Mouse (Mus musculus): Measurements from ENCODE around the gene Retreg3. TPM values are rescaled to one million over a fixed set of nuclear protein-coding genes. Genes with fewer than 3 reads are reported as not detected.

The Retreg3 gene
- total and polyA plus RNA-seq, 3 experiments = 28.5 to 31.8 (median 31.0) TPM

DNA sequence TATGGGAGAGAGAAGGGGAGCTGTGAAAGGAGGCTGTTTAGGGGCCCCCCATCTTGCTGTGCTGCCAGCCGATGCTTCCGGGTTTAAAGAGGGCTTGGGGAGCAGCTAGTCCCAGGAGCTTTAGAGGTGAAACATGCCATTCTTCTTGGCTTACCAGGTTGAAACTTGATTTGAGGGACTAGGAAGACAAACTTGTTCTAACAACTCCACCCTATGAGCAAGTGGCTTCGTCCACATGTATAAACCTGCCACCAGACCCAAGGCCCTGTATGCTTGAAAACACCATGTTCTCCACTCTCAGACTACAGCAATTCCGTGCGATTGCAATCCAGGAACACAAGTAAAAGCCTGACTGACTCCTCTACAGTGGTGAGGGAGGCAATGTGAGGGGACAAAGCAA, 16.7 kb downstream of the Retreg3 start:
- no peaks in the 10 kb centered on the region for H3K4me1 ChIP-seq (ENCODE audit: control insufficient read depth, insufficient read depth, low read length)
- intact Hi-C loops (cut with DNase I) = no loop called here
- WGBS = 80% methylated on average over 5 of the region's 5 CpGs
- H3K27ac ChIP-seq = no peak overlapping the region
- H3K27me3 ChIP-seq (ENCODE audit: control insufficient read depth, insufficient read depth, low read length) = no peaks in the 10 kb centered on the region
- no peak overlapping the region for H3K4me3 ChIP-seq
- TF ChIP-seq POLR2A (IDR thresholded peaks at IDR 0.05; ENCODE audit: insufficient read depth, low read depth, low read length) (no peak), CTCF (IDR thresholded peaks at IDR 0.05) (no peak), EP300 (IDR thresholded peaks at IDR 0.05; ENCODE audit: insufficient read depth, low read depth, low read length) (no peak)
- DNase-seq = no peak
- no peak overlapping the region for H3K9ac ChIP-seq (ENCODE audit: low read depth, low read length)
- H3K36me3 ChIP-seq (ENCODE audit: control insufficient read depth, insufficient read depth, low read length) = peaks cover 2% of the 10 kb centered on the region
- no peaks in the 10 kb centered on the region; the same call in 1 of the 2 replicates for H3K79me2 ChIP-seq (replicated peaks; ENCODE audit: control insufficient read depth, insufficient read depth, low read length)

DNA sequence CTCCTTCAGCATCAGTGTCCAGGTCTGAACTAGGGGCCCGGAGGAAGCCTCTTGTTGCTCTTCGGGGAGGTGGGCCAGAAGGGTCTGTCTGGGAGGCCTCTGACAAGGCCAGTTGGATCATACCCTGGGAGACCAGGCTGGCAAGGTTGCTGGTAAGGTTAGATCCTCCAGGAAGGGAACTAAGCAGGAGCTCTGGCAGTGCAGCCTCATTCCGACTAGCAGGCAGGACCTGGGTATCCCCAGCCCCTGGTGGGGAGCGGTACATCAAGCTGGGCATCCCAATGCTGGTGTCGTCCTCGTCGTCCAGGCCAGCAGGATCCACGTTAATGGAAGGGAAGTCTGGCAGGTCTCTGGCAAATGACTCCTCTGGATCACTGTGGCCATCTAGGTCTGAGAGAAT, 21.5 kb downstream of the Retreg3 start:
- intact Hi-C loops (cut with DNase I) = no loop called here
- H3K4me1 ChIP-seq (ENCODE audit: control insufficient read depth, insufficient read depth, low read length) = no peaks in the 10 kb centered on the region; the same call in 1 of the 2 replicates
- 90% methylated on average over 8 of the region's 8 CpGs for WGBS
- TF ChIP-seq EP300 (IDR thresholded peaks at IDR 0.05; ENCODE audit: insufficient read depth, low read depth, low read length) = no peak
- TF ChIP-seq CTCF (IDR thresholded peaks at IDR 0.05) = no peak
- TF ChIP-seq POLR2A (IDR thresholded peaks at IDR 0.05; ENCODE audit: insufficient read depth, low read depth, low read length) = no peak
- H3K36me3 ChIP-seq (ENCODE audit: control insufficient read depth, insufficient read depth, low read length) = peaks cover 2% of the 10 kb centered on the region; the same call in 1 of the 2 replicates
- no peak overlapping the region for H3K4me3 ChIP-seq
- no peak overlapping the region for H3K9ac ChIP-seq (ENCODE audit: low read depth, low read length)
- H3K27ac ChIP-seq = no peak overlapping the region
- peak in 1 of 2 experiments; percentile 14 for DNase-seq
- H3K27me3 ChIP-seq (ENCODE audit: control insufficient read depth, insufficient read depth, low read length) = no peaks in the 10 kb centered on the region
- H3K79me2 ChIP-seq (replicated peaks; ENCODE audit: control insufficient read depth, insufficient read depth, low read length) = no peaks in the 10 kb centered on the region

DNA sequence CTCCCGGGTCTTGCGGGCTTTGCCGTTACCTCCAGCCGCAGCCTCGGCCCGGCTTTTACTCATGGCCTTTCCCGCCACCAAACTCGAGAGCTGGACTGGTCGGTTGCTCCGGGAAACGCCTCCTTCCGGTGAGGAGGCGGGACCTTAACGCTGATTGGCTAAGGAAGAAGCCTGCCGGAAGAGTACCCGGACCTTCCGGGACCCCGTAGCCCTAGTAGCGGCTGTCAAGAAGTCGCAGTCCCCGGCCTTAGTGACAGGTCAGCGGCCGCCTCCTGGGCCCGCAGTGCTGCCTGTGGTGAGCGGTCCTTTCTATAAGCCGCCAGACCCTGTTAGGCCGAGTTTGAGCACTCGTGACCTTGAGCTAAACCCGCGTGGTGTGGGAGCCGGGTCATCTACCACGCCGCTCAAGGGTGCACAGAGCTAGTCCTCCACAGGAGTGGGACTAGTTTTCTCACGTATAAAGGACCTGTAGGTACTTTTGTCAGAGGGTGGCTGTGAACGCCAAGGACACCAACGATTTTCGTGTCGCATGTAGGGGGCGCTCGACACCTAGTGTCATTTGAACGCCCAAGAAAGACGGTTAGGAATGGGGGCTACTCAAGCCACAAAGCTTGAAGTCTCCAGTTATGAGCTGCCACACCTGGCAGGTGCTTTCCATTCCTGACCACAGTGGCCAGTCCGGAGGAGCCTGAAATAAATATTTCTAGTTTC, 24.2 kb downstream of the Retreg3 start, which contains the start of gene Psmc3ip:
TSS of gene Psmc3ip (minus strand) at position 123 of the 711 bp plus-strand sequence.
- no peaks in the 10 kb centered on the region; the same call in 1 of the 2 replicates for H3K4me1 ChIP-seq (ENCODE audit: control insufficient read depth, insufficient read depth, low read length)
- H3K4me3 ChIP-seq = peak within 1 kb of the TSS; percentile 66
- intact Hi-C loops (cut with DNase I) = loop anchor here (1.0 to 2.0 kb wide), 2 partner anchors 25 to 78 kb away; no protein-coding TSS in a partner anchor
- peak; percentile 83 for TF ChIP-seq POLR2A (IDR thresholded peaks at IDR 0.05; ENCODE audit: insufficient read depth, low read depth, low read length)
- TF ChIP-seq CTCF (IDR thresholded peaks at IDR 0.05) = peak; percentile 94; the same call in 1 of the 2 replicates
- 0 out of 2 replicates have a peak, but pooled peaks have one; percentile 54 for TF ChIP-seq EP300 (IDR thresholded peaks at IDR 0.05; ENCODE audit: insufficient read depth, low read depth, low read length)
- H3K27me3 ChIP-seq (ENCODE audit: control insufficient read depth, insufficient read depth, low read length) = no peaks in the 10 kb centered on the region
- peak; percentile 96 to 97 for DNase-seq
- under 1% methylated on average over 43 of the region's 43 CpGs for WGBS
- H3K27ac ChIP-seq = peak within 1 kb of the TSS; percentile 93
- H3K9ac ChIP-seq (ENCODE audit: low read depth, low read length) = peak within 1 kb of the TSS; percentile 91
- no peaks in the 10 kb centered on the region for H3K79me2 ChIP-seq (replicated peaks; ENCODE audit: control insufficient read depth, insufficient read depth, low read length)
- H3K36me3 ChIP-seq (ENCODE audit: control insufficient read depth, insufficient read depth, low read length) = peaks cover 2% of the 10 kb centered on the region; the same call in 1 of the 2 replicates

DNA sequence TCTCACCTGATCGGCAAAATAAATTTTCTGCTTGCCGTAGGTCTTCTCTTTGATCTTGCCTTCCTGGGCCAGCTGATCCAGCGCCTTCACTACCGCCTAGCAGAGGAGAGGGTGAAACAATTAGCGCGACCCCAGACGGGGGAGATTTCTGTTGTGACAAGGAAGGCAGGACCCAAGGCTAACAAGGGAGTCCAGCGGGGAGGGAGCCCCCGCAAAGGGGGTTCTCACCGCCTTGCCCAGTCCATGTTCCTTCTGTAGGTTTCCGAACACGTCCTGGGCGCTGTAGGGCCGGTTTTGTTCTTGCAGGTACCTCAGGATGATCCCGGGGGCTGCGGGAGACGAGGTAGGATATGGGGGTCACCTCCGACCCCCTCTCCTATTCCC, 24.8 kb downstream of the Retreg3 start:
- 2% methylated on average over 18 of the region's 18 CpGs for WGBS
- Histone ChIP-seq H3K4me3 (peak overlapping the region; percentile 66), H3K9ac (ENCODE audit: low read depth, low read length) (peak overlapping the region; percentile 53; the same call in 1 of the 2 replicates), H3K4me1 (ENCODE audit: control insufficient read depth, insufficient read depth, low read length) (no peaks in the 10 kb centered on the region; the same call in 1 of the 2 replicates), H3K79me2 (replicated peaks; ENCODE audit: control insufficient read depth, insufficient read depth, low read length) (no peaks in the 10 kb centered on the region), H3K27ac (peak overlapping the region; percentile 93; the same call in 1 of the 2 replicates), H3K27me3 (ENCODE audit: control insufficient read depth, insufficient read depth, low read length) (no peaks in the 10 kb centered on the region), H3K36me3 (ENCODE audit: control insufficient read depth, insufficient read depth, low read length) (no peaks in the 10 kb centered on the region)
- intact Hi-C loops (cut with DNase I) = no loop called here
- TF ChIP-seq CTCF (IDR thresholded peaks at IDR 0.05) (no peak), POLR2A (IDR thresholded peaks at IDR 0.05; ENCODE audit: insufficient read depth, low read depth, low read length) (no peak), EP300 (IDR thresholded peaks at IDR 0.05; ENCODE audit: insufficient read depth, low read depth, low read length) (no peak)
- no peak for DNase-seq

DNA sequence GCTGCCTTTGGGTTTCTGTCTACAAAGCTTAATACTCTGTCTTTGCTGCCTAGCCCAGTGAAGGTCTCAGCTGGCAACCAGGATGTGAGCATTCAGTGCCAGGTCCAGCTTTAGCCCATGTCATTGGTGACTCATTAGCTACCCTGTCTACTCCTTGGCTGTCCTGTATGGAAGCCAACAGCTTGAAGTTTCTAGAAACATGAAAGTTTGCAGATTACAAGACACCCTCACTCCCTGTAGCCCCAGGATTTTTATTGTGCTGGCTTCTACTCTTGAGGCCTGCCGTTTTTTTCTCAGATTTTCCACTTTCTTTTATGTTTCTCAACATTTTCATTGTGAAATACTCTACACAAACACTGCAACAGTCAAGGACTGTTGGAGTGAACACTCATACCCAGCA, 29.8 kb downstream of the Retreg3 start:
- intact Hi-C loops (cut with DNase I) = loop anchor here (5.0 kb wide), 1 partner anchor 352 kb away; the partner anchor contains the start of gene Rpl27
- WGBS = 82% methylated on average over 1 of the region's 1 CpGs

DNA sequence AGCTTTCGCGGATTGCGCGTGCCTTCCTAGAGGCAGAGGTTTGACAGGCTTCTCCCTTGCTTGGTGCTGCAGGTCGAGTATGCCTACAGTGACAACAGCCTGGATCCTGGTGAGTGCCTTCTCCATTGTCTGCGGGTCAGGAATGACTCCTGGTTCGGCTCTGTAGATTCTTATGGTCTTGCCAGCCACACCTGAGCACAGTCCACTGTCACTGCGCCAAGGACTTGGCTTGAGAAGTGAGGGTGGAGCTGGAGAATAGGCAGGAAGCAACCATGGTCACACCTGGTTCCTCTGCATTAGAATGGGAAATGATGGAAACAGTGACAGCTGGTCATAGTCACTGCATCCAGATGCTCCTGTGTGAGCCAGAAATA, 32.0 kb downstream of the Retreg3 start:
- intact Hi-C loops (cut with DNase I) = loop anchor here (2.0 to 5.0 kb wide), 2 partner anchors 31 to 355 kb away; partner anchors contain the start of genes Retreg3, Rpl27 and Tubg1
- no peak for TF ChIP-seq CTCF (IDR thresholded peaks at IDR 0.05)
- no peak for TF ChIP-seq POLR2A (IDR thresholded peaks at IDR 0.05; ENCODE audit: insufficient read depth, low read depth, low read length)
- no peak for TF ChIP-seq EP300 (IDR thresholded peaks at IDR 0.05; ENCODE audit: insufficient read depth, low read depth, low read length)
- H3K4me1 ChIP-seq (ENCODE audit: control insufficient read depth, insufficient read depth, low read length) = peaks cover 13% of the 10 kb centered on the region
- peak overlapping the region; percentile 91 for H3K27ac ChIP-seq
- H3K36me3 ChIP-seq (ENCODE audit: control insufficient read depth, insufficient read depth, low read length) = no peaks in the 10 kb centered on the region
- peak overlapping the region; percentile 72 for H3K9ac ChIP-seq (ENCODE audit: low read depth, low read length)
- WGBS = 6% methylated on average over 8 of the region's 8 CpGs
- peak overlapping the region; percentile 72 for H3K4me3 ChIP-seq
- H3K27me3 ChIP-seq (ENCODE audit: control insufficient read depth, insufficient read depth, low read length) = no peaks in the 10 kb centered on the region
- no peaks in the 10 kb centered on the region for H3K79me2 ChIP-seq (replicated peaks; ENCODE audit: control insufficient read depth, insufficient read depth, low read length)
- no peak for DNase-seq

More for the DNA sequence above, 29.8 kb downstream of the Retreg3 start:
- no peak for DNase-seq
- Histone ChIP-seq H3K36me3 (ENCODE audit: control insufficient read depth, insufficient read depth, low read length) (no peaks in the 10 kb centered on the region), H3K27me3 (ENCODE audit: control insufficient read depth, insufficient read depth, low read length) (no peaks in the 10 kb centered on the region), H3K79me2 (replicated peaks; ENCODE audit: control insufficient read depth, insufficient read depth, low read length) (no peaks in the 10 kb centered on the region), H3K9ac (ENCODE audit: low read depth, low read length) (no peak overlapping the region), H3K4me3 (no peak overlapping the region), H3K4me1 (ENCODE audit: control insufficient read depth, insufficient read depth, low read length) (peaks cover 7% of the 10 kb centered on the region), H3K27ac (no peak overlapping the region)
- TF ChIP-seq CTCF (IDR thresholded peaks at IDR 0.05) = no peak
- no peak for TF ChIP-seq POLR2A (IDR thresholded peaks at IDR 0.05; ENCODE audit: insufficient read depth, low read depth, low read length)
- no peak for TF ChIP-seq EP300 (IDR thresholded peaks at IDR 0.05; ENCODE audit: insufficient read depth, low read depth, low read length)

Measured in heart, adult 2 months (tissue).